Mouse (Mus musculus): ENCODE results near the gene Anapc13.
A peak's percentile ranks its signal among the peaks of the same experiment; 100 is the strongest.

The Anapc13 gene

GRCm38 (mm10) chr9:102631589-102632147, 5.6 kb downstream of the Anapc13 start:
- DNase-seq (ENCODE audit: low spot score): no peak

GRCm38 (mm10) chr9:102632173-102632572, 6.1 kb downstream of the Anapc13 start:
- no peak for DNase-seq (ENCODE audit: low spot score)

GRCm38 (mm10) chr9:102632923-102633537, 6.9 kb downstream of the Anapc13 start:
- peak; percentile 84 for DNase-seq (ENCODE audit: low spot score)

GRCm38 (mm10) chr9:102634453-102634852, 8.4 kb downstream of the Anapc13 start:
- no peak for DNase-seq (ENCODE audit: low spot score)

GRCm38 (mm10) chr9:102636553-102636952, 10.5 kb downstream of the Anapc13 start:
- peak; percentile 76 for DNase-seq (ENCODE audit: low spot score)

GRCm38 (mm10) chr9:102637115-102637514, 11.0 kb downstream of the Anapc13 start:
- no peak for DNase-seq (ENCODE audit: low spot score)

- no peak for DNase-seq (ENCODE audit: low spot score)
These were observed 12.9 kb downstream of the Anapc13 start for GRCm38 (mm10) chr9:102638963-102639362.

GRCm38 (mm10) chr9:102639510-102639909, 13.4 kb downstream of the Anapc13 start:
- DNase-seq (ENCODE audit: low spot score): no peak

GRCm38 (mm10) chr9:102641531-102641930, 15.4 kb downstream of the Anapc13 start:
- no peak for DNase-seq (ENCODE audit: low spot score)

- no peak for DNase-seq (ENCODE audit: low spot score)
These were observed 17.0 kb downstream of the Anapc13 start for GRCm38 (mm10) chr9:102643071-102643485.

- peak; percentile 94 for DNase-seq (ENCODE audit: low spot score)
These were observed 17.5 kb downstream of the Anapc13 start for GRCm38 (mm10) chr9:102643486-102644101.

- no peak for DNase-seq (ENCODE audit: low spot score)
These were observed 19.1 kb downstream of the Anapc13 start for GRCm38 (mm10) chr9:102645119-102645695.

- no peak for DNase-seq (ENCODE audit: low spot score)
These were observed 20.9 kb downstream of the Anapc13 start for GRCm38 (mm10) chr9:102647010-102647409.

GRCm38 (mm10) chr9:102649917-102650527, 23.9 kb downstream of the Anapc13 start:
- DNase-seq (ENCODE audit: low spot score): peak; percentile 85

GRCm38 (mm10) chr9:102650637-102651036, 24.5 kb downstream of the Anapc13 start:
- no peak for DNase-seq (ENCODE audit: low spot score)

- no peak for DNase-seq (ENCODE audit: low spot score)
These were observed 25.2 kb downstream of the Anapc13 start for GRCm38 (mm10) chr9:102651199-102651720.

GRCm38 (mm10) chr9:102656355-102657095, 30.4 kb downstream of the Anapc13 start:
- no peak for DNase-seq (ENCODE audit: low spot score)

- DNase-seq (ENCODE audit: low spot score): peak; percentile 48
These were observed 42.0 kb downstream of the Anapc13 start for GRCm38 (mm10) chr9:102668115-102668514.

- DNase-seq (ENCODE audit: low spot score): no peak
These were observed 42.8 kb downstream of the Anapc13 start for GRCm38 (mm10) chr9:102668906-102669305.

GRCm38 (mm10) chr9:102673381-102673780, 47.3 kb downstream of the Anapc13 start:
- DNase-seq (ENCODE audit: low spot score): no peak

- no peak for DNase-seq (ENCODE audit: low spot score)
These were observed 49.8 kb downstream of the Anapc13 start for GRCm38 (mm10) chr9:102675922-102676321.

GRCm38 (mm10) chr9:102681470-102681869, 55.4 kb downstream of the Anapc13 start:
- DNase-seq (ENCODE audit: low spot score): no peak
